Mouse (Mus musculus): Measurements from ENCODE around the gene Zfp362.

DNA sequence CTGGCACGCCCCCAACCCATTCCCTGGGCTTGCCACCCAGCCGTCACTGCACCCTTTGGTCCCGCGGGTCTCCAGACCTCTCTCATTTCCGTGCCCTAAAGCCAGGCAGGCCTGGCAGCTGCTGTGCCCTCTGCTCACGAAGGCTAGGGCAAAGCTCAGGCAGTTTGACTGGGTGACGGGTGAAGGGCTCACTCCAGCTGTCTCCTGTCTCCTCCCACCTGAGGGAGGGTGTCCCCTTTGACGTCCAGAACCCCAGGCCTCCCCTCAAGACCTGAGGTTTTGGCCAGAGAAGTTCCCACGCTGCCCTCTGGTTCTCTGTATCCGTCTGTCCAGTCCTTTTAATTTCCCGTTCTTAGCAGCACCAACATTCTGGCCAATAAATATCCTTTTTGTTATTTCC is 32.0 kb downstream of the Zfp362 start:
- TF ChIP-seq CTCF (IDR thresholded peaks at IDR 0.05; ENCODE audit: control insufficient read depth, insufficient read depth, insufficient read length) (no peak), MAX (IDR thresholded peaks at IDR 0.05) (no peak), MYOG (IDR thresholded peaks at IDR 0.05; ENCODE audit: control insufficient read depth, extremely low read depth, insufficient read length) (no peak), CEBPB (IDR thresholded peaks at IDR 0.05; ENCODE audit: low read depth) (no peak), MYOD1 (IDR thresholded peaks at IDR 0.05; ENCODE audit: control insufficient read depth, insufficient read length, low read depth) (no peak), FOSL1 (IDR thresholded peaks at IDR 0.05; ENCODE audit: insufficient read depth, low read length, poor library complexity, severe bottlenecking) (no peak), USF1 (IDR thresholded peaks at IDR 0.05; ENCODE audit: low read depth) (no peak)

Data from C2C12 (cell line).